Mouse (Mus musculus): ENCODE results near the gene Duox1. TPM values are rescaled to one million over a fixed set of nuclear protein-coding genes. Genes with fewer than 3 reads are reported as not detected.
A peak's percentile ranks its signal among the peaks of the same experiment; 100 is the strongest.

Duox1 gene
- polyA plus RNA-seq (2016; fragmentation: Nextera tagmentation; extraction: Ambion mirVana) = 0.02 TPM in 1 of 2 replicates, not detected in the other

DNA sequence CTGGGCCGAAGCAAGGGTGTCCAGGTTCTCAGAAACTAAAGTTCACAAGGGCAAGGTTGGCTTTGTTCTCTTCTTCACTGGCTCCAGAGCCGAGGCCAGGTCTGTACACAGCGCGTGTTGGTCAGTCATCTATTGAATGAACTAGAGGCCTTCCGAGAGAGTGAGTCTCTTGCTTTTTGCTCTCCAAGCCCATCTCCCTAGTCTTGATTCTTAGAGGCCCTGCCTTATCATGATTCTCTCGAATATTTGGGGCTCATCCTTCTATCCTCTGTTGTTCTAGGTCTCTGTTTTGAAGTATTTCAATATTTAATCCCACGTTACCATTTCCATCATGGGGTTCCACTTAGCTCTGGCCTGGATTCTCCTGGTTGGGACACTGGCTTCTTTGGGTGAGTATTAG is at the start of gene Duox1:
Gene Duox1, plus strand, starts transcription at position 301 of the 400 bp plus-strand sequence.
- H3K27ac ChIP-seq = no peak within 1 kb of the TSS
- DNase-seq (ENCODE audit: low spot score) = no peak
- peaks cover 86% of the 10 kb centered on the region for H3K27me3 ChIP-seq (ENCODE audit: insufficient read depth, poor library complexity, severe bottlenecking)
- peaks cover 11% of the 10 kb centered on the region for H3K4me1 ChIP-seq
- H3K36me3 ChIP-seq = no peaks in the 10 kb centered on the region
- no peak within 1 kb of the TSS for H3K4me3 ChIP-seq
- no peaks in the 10 kb centered on the region for H3K9me3 ChIP-seq
- WGBS = 83% methylated on average over 7 of the region's 7 CpGs

DNA sequence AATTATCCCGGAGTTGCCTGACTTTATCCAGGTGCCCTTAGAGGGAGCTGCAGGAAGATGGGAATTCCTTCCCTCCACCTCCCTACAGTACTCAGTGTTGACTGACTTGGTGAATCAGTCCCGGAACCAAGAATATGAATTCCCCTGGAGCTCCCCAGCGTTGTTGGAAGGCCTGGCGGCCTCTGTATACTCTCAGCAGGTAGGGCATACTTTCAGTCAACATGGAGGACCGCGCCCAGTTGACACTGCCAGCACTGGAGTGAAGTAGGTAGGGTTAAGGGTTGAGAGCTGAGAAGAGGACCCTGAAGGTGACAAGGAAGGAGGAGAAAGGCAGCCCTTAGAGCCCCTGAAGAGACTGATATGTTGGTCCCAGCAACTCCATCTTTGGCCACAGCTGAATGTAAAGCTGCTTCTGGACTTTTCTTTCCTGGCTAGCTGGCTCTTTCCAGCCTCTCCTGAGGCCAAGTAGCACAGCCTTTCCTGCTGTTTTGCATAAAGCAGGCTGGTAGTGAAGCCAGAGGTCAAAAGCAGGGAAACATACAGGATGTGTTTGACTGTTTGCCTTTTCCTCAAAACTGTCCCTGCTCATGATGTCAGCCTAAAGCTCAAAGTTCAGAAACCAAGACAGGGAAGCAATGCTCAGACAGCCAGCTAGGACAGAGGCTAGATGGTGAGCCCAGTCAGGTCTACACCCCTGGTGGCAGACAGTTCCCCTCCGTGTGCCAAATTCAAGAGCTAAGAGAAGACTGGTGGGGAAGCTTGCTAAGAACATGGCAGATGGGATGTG is 48.9 kb upstream of the Duox1 start:
- Histone ChIP-seq H3K27ac (no peak overlapping the region), H3K36me3 (peaks cover 3% of the 10 kb centered on the region; the same call in 1 of the 2 replicates), H3K9me3 (no peaks in the 10 kb centered on the region), H3K27me3 (ENCODE audit: insufficient read depth, poor library complexity, severe bottlenecking) (no peaks in the 10 kb centered on the region), H3K4me3 (no peak overlapping the region), H3K4me1 (no peaks in the 10 kb centered on the region)
- DNase-seq (ENCODE audit: low spot score) = no peak
- 83% methylated on average over 7 of the region's 7 CpGs for WGBS

DNA sequence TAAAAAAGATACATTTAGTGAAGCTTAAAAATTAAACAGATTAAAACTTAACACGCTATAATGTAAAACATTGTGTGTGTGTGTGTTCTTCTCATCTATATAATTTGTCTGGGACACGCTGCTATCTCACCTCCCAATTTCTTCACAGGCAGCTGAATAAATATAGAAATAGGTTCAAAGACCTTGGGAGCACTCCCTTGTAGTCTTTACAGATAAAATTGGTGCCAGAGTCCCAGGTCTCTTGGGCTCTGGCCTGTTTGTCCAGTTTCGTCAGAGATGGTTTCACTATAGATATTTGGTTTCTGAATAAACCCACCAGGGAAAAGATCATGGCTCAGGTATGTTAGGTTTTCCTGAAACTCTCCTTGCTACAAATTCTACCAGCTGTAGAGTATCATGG is 36.7 kb upstream of the Duox1 start:
- no peaks in the 10 kb centered on the region for H3K9me3 ChIP-seq
- H3K27me3 ChIP-seq (ENCODE audit: insufficient read depth, poor library complexity, severe bottlenecking) = 0 out of 2 replicates have a peak, but pooled peaks cover 5% of the 10 kb centered on the region
- no peak overlapping the region for H3K27ac ChIP-seq
- no peak for DNase-seq (ENCODE audit: low spot score)
- 0 out of 2 replicates have a peak, but pooled peaks cover 3% of the 10 kb centered on the region for H3K4me1 ChIP-seq
- WGBS = 81% methylated on average over 3 of the region's 3 CpGs
- H3K36me3 ChIP-seq = no peaks in the 10 kb centered on the region
- no peak overlapping the region for H3K4me3 ChIP-seq

DNA sequence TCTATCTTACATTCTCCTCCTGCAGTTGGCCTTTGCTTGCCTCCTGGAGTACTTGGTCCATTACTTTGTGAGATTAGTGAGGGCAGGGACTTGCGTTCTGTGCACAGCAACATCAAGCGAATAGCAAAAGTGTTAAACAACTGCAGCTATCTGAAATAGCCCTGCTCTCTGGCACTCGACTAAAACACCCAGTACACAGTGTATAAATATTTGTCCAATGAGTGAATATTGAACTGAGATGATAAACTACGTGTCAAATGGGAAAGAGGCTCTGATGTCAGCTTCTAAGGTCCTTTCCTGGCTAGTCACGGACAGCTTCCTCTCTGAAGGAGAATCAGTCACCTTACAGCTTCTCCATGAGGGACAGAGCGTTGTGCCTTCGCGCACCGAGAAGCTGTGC is 31.4 kb upstream of the Duox1 start:
- 81% methylated on average over 9 of the region's 9 CpGs for WGBS
- Histone ChIP-seq H3K27ac (no peak overlapping the region), H3K9me3 (no peaks in the 10 kb centered on the region)

DNA sequence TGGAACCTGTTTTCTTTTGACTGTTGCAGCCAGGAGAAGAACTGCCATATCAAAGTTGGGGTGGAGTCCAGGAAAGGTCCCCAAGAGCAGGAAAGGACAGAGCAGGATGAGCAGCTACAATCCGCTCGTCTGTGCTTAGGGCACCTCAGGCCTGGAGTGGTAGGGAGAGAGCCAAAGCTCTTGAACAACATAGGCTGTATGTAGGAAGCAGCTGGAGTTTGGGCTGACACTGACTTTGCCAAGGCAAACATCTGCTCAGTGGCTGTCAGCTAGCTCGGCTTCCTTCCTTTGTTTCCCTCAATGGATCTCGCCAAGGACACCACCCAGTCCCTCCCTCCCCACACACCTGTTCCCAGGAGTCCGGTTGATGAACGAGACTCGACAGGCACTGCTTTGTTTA is 29.3 kb upstream of the Duox1 start:
- no peaks in the 10 kb centered on the region for H3K9me3 ChIP-seq
- no peak for DNase-seq (ENCODE audit: low spot score)
- WGBS = 61% methylated on average over 7 of the region's 7 CpGs
- H3K27me3 ChIP-seq (ENCODE audit: insufficient read depth, poor library complexity, severe bottlenecking) = peaks cover 36% of the 10 kb centered on the region
- no peaks in the 10 kb centered on the region for H3K4me1 ChIP-seq
- no peak overlapping the region for H3K4me3 ChIP-seq
- H3K36me3 ChIP-seq = no peaks in the 10 kb centered on the region
- H3K27ac ChIP-seq = no peak overlapping the region

More for the DNA sequence above, 31.4 kb upstream of the Duox1 start:
- no peak for DNase-seq (ENCODE audit: low spot score)
- H3K27me3 ChIP-seq (ENCODE audit: insufficient read depth, poor library complexity, severe bottlenecking) = peaks cover 16% of the 10 kb centered on the region; the same call in 1 of the 2 replicates
- no peaks in the 10 kb centered on the region for H3K4me1 ChIP-seq
- no peak overlapping the region for H3K4me3 ChIP-seq
- no peaks in the 10 kb centered on the region for H3K36me3 ChIP-seq

DNA sequence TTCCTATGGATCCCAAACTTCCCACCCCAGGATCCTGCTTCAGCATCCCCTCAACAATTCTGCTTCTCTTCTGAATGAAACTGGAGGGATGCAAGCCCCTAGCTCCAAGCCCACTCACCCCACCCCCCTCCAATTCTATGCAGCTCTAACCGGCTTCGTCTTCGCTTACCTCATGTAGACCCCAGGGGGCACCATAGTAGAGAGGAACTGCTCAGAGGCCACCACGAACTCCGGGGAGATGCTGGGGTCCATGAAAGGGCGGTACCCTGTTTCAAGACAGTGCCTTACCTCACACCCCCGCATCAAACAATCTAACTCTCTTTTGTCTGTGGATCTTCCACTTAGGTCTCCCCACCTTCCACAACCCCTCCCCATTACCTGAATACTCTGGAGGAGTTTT is 20.6 kb upstream of the Duox1 start:
- H3K27ac ChIP-seq = no peak overlapping the region
- no peaks in the 10 kb centered on the region for H3K9me3 ChIP-seq
- no peak overlapping the region for H3K4me3 ChIP-seq
- 9% methylated on average over 7 of the region's 7 CpGs for WGBS
- H3K27me3 ChIP-seq (ENCODE audit: insufficient read depth, poor library complexity, severe bottlenecking) = peaks cover 99% of the 10 kb centered on the region
- no peak for DNase-seq (ENCODE audit: low spot score)
- peaks cover 30% of the 10 kb centered on the region for H3K4me1 ChIP-seq
- H3K36me3 ChIP-seq = no peaks in the 10 kb centered on the region

DNA sequence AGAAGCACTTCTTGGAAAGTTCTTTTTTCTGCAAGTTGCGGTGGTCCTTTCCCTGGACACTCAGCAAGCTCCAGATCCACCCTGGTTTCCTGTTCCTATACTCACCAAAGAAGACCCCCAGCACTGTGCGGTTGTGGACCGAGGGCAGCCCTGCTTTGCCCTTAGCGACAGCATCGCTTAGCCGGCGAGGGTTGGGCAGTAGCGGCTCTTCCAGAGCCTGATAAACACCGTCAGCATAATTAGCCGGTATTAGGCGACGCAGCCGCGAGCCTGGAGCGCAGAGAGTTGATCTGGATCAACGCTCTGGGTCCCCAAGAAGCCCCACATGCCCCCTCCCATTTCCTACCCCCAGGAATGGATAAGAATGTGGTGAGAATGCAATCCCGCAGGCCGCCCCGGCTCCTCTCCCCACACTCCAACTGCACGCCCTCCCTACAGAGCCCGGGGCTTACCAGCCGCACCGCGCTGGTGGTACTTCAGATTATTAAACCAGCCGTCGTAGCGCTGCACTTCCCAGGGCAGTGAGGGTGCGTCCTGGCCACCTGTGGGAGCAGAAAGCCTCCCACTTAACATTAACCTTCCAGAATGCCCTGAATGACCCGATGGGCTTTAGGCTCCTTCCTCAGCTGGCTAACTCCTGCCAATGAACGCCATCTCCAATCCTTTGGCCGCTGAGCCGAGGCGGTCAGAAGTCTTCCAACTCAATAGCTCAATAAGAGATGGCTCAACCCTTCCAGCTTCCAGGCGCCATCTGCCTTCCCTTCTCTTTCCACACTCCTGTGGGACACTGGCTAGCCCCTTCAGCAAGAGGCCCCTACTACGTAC is 18.0 kb upstream of the Duox1 start:
- peaks cover 99% of the 10 kb centered on the region for H3K27me3 ChIP-seq (ENCODE audit: insufficient read depth, poor library complexity, severe bottlenecking)
- H3K4me1 ChIP-seq = peaks cover 45% of the 10 kb centered on the region
- under 1% methylated on average over 35 of the region's 35 CpGs for WGBS
- H3K9me3 ChIP-seq = no peaks in the 10 kb centered on the region
- no peak overlapping the region for H3K27ac ChIP-seq
- no peaks in the 10 kb centered on the region for H3K36me3 ChIP-seq
- no peak for DNase-seq (ENCODE audit: low spot score)
- peak overlapping the region; percentile 57 for H3K4me3 ChIP-seq

DNA sequence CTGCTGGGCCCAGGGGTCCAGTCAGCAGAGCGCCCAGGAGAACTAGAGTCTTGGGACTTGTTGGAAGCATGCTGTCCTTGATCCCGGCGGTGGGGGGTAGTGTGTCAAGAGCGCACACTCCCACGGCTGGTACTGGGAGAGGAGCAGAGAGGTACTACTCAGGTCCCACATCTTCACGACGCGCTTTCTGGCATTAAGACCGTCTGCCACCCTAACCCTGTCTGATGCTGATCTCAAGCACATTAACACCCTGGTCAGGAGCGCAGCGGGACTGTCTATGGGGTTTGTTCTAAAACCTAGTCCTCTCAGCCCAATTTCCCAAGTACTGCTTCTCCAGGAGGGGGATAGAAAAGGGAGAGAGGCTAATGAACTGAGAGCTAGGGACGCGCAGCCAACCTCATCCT is 17.4 kb upstream of the Duox1 start, which contains the start of gene Duox2:
Gene Duox2, minus strand, starts transcription at position 354 of the 404 bp plus-strand sequence.
- Histone ChIP-seq H3K27ac (no peak within 1 kb of the TSS), H3K36me3 (no peaks in the 10 kb centered on the region), H3K4me3 (peak within 1 kb of the TSS; percentile 57), H3K9me3 (no peaks in the 10 kb centered on the region), H3K27me3 (ENCODE audit: insufficient read depth, poor library complexity, severe bottlenecking) (peaks cover 100% of the 10 kb centered on the region), H3K4me1 (peaks cover 45% of the 10 kb centered on the region)
- WGBS = 3% methylated on average over 13 of the region's 13 CpGs
- DNase-seq (ENCODE audit: low spot score) = no peak

DNA sequence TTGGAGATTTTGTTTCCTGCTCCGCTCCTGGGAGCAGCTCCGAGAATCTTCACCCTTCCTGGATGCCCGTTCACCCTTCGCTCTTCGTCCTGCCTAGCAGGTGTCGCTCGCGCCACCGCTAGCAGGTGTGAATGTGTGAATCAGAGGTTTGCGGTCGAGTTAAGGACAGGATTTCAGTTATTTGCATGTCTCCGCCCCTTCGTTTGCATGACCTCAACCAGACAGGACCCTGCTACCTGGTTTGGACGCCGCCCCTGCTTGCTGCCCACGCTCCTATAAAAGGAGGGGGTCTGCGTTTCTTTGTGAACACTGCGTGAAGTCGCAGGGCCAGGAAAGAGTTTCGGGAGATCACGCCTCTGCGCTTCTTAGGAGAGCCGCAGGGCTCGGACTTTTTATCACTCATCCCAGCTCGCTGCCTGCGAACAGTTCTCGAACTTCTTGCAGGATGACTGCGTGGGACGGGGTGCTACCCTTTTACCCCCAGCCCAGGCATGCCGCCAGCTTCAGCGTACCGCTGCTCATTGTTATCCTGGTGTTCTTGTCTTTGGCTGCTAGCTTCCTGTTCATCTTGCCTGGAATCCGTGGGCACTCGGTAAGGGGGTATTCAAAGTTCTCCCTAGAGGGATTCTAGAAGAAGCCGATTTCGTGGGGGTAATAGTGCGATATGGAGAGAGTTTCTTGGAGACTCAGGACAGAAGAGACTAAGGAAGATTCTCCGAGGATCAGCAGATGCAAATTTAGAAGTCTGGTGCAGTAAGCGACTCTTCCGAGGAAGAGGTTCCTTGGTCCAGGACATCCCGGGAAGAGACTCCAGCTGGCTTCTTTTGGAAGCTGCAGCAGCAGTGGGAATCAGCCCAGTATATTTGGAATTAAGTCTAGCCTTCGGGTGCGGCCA is 16.6 kb upstream of the Duox1 start, which contains the start of gene Duoxa2:
Gene Duoxa2, plus strand, starts transcription at position 305 of the 895 bp plus-strand sequence.
- H3K4me1 ChIP-seq = peaks cover 45% of the 10 kb centered on the region

DNA sequence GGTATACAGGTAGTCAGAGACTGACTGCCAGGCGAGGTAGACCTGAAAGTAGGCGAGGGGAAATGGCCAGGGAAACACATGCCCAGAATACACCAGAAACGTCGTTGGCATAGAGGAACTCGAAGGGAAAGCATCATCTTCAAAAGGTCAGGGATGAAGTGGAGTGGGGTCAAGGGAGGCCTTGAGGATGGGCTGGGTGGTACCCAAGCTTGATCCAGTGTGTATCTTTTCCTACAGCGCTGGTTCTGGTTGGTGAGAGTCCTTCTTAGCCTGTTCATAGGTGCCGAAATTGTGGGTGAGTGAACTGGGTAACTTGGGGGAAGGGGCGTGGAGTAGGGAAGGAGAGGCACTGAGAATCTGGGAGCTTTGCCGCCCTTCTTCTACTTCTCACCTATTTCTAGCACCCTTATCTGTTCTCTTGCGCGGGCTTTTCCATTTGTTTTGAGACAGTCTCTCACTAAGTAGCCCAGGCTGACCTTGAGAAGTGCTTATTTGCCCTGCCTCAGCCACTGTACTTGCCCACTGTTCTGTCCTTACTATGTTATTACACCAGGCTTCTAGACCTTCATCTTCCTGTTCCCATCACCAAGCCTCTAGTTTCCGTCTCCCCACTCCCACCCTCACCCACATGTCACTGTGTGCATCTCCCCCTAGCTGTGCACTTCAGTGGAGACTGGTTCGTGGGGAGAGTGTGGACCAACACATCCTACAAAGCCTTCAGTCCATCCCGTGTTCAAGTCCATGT is 15.4 kb upstream of the Duox1 start:
- Histone ChIP-seq H3K36me3 (no peaks in the 10 kb centered on the region), H3K27ac (no peak overlapping the region), H3K27me3 (ENCODE audit: insufficient read depth, poor library complexity, severe bottlenecking) (peaks cover 100% of the 10 kb centered on the region), H3K9me3 (no peaks in the 10 kb centered on the region), H3K4me1 (peaks cover 45% of the 10 kb centered on the region), H3K4me3 (0 out of 2 replicates have a peak overlapping the region, but pooled peaks have one; percentile 5)
- WGBS = 7% methylated on average over 14 of the region's 14 CpGs
- DNase-seq (ENCODE audit: low spot score) = no peak

More for the DNA sequence above, 16.6 kb upstream of the Duox1 start, which contains the start of gene Duoxa2:
- DNase-seq (ENCODE audit: low spot score) = no peak
- peaks cover 100% of the 10 kb centered on the region for H3K27me3 ChIP-seq (ENCODE audit: insufficient read depth, poor library complexity, severe bottlenecking)
- H3K9me3 ChIP-seq = no peaks in the 10 kb centered on the region
- H3K4me3 ChIP-seq = peak within 1 kb of the TSS; percentile 57
- no peaks in the 10 kb centered on the region for H3K36me3 ChIP-seq
- no peak within 1 kb of the TSS for H3K27ac ChIP-seq
- WGBS = 1% methylated on average over 43 of the region's 43 CpGs

DNA sequence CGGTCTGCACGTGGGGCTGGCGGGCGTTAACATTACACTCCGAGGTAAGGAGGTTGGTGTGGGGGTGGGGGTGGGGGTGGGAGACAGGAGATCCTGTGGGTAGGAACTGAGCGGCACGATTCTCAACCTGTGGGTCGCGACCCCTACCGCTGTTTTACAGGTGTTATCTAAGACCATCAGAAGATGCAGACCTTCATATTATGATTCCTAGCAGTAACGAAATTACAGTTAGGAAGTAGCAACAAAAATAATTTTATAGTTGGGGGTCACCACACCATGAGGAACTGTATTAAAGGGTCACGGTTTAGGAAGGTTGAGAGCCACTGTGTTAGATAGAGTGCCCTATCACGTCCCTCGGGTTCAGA is 14.8 kb upstream of the Duox1 start:
- H3K27ac ChIP-seq = no peak overlapping the region
- peak overlapping the region; percentile 57; the same call in 1 of the 2 replicates for H3K4me3 ChIP-seq
- peaks cover 100% of the 10 kb centered on the region for H3K27me3 ChIP-seq (ENCODE audit: insufficient read depth, poor library complexity, severe bottlenecking)
- no peaks in the 10 kb centered on the region for H3K9me3 ChIP-seq
- WGBS = 7% methylated on average over 14 of the region's 14 CpGs
- DNase-seq (ENCODE audit: low spot score) = no peak
- peaks cover 45% of the 10 kb centered on the region for H3K4me1 ChIP-seq
- no peaks in the 10 kb centered on the region for H3K36me3 ChIP-seq
